Mouse (Mus musculus): ENCODE measurements around the gene Pik3r4.

The Pik3r4 gene

GRCm38 (mm10) chr9:105697764-105698396 is 55.1 kb downstream of the Pik3r4 start:
- DNase-seq, result no peak

- no peak for DNase-seq
Observed at GRCm38 (mm10) chr9:105700702-105701101, 57.9 kb downstream of the Pik3r4 start.

- no peak for DNase-seq
Observed at GRCm38 (mm10) chr9:105701966-105702365, 59.2 kb downstream of the Pik3r4 start.

GRCm38 (mm10) chr9:105704226-105704932 is 61.6 kb downstream of the Pik3r4 start:
- peak; percentile 16 to 33 for DNase-seq

- no peak for DNase-seq
Observed at GRCm38 (mm10) chr9:105705011-105705410, 62.2 kb downstream of the Pik3r4 start.

- DNase-seq, result no peak
Observed at GRCm38 (mm10) chr9:105712049-105712448, 69.3 kb downstream of the Pik3r4 start.

GRCm38 (mm10) chr9:105719367-105719766 is 76.6 kb downstream of the Pik3r4 start:
- DNase-seq, result no peak

- no peak for DNase-seq
Observed at GRCm38 (mm10) chr9:105719851-105720395, 77.1 kb downstream of the Pik3r4 start.

GRCm38 (mm10) chr9:105720430-105720829 is 77.7 kb downstream of the Pik3r4 start:
- DNase-seq, result no peak

GRCm38 (mm10) chr9:105731976-105732375 is 89.2 kb downstream of the Pik3r4 start:
- no peak for DNase-seq

GRCm38 (mm10) chr9:105734651-105735050 is 91.9 kb downstream of the Pik3r4 start:
- DNase-seq, result no peak

GRCm38 (mm10) chr9:105735195-105735594 is 92.4 kb downstream of the Pik3r4 start:
- no peak for DNase-seq
